ENCODE assay signal across 10 mouse cellular contexts in genomic region chr1:44741256-44741655, GRCm38 (mm10).
DNase-seq lines count a peak whose midpoint lies in the region; ATAC-seq and TF ChIP-seq lines count a peak whose summit lies in the region.
"Had no signal": no experiment of that assay in that cellular context is flagged by ENCODE, and none has a peak within 500 bp of the region (broad histone marks: within the 10 kb centered on the region; RNA-seq: fewer than 3 reads in every experiment).

No protein-coding gene starts in this region.

- no peaks in the 10 kb centered on the region for H3K9me3 ChIP-seq in intestine, postnatal 0 days (ENCODE audit: control insufficient read depth)
- H3K9me3 ChIP-seq in intestine, embryonic 15.5 days = no peaks in the 10 kb centered on the region
- H3K9me3 ChIP-seq in midbrain, embryonic 15.5 days = no peaks in the 10 kb centered on the region
- H3K9me3 ChIP-seq in midbrain, embryonic 16.5 days (replicated peaks; ENCODE audit: control insufficient read depth, low read length, poor library complexity, severe bottlenecking) = no peaks in the 10 kb centered on the region

- TF ChIP-seq CTCF in intestine, postnatal 0 days (IDR thresholded peaks at IDR 0.05; ENCODE audit: low read depth) = peak; percentile 70

- no peak overlapping the region for H3K27ac ChIP-seq in intestine, postnatal 0 days (ENCODE audit: low read depth, low read length)
- no peak overlapping the region for H3K27ac ChIP-seq in intestine, embryonic 15.5 days
- no peak overlapping the region for H3K27ac ChIP-seq in midbrain, embryonic 15.5 days
- H3K27ac ChIP-seq in midbrain, embryonic 16.5 days (ENCODE audit: low read length) = no peak overlapping the region
- H3K27ac ChIP-seq: macrophage had no signal

- no peaks in the 10 kb centered on the region for H3K27me3 ChIP-seq in intestine, postnatal 0 days (replicated peaks; ENCODE audit: control insufficient read depth, insufficient read depth, low read length)
- no peaks in the 10 kb centered on the region for H3K27me3 ChIP-seq in intestine, embryonic 15.5 days (replicated peaks)
- no peaks in the 10 kb centered on the region for H3K27me3 ChIP-seq in midbrain, embryonic 15.5 days (replicated peaks)
- no peaks in the 10 kb centered on the region for H3K27me3 ChIP-seq in midbrain, embryonic 16.5 days (ENCODE audit: control insufficient read depth, insufficient read depth, low read depth, low read length)

- H3K4me1 ChIP-seq in intestine, postnatal 0 days (replicated peaks; ENCODE audit: control insufficient read depth, insufficient read depth, low read length) = no peaks in the 10 kb centered on the region
- no peaks in the 10 kb centered on the region for H3K4me1 ChIP-seq in intestine, embryonic 15.5 days (replicated peaks)
- no peaks in the 10 kb centered on the region for H3K4me1 ChIP-seq in midbrain, embryonic 15.5 days
- H3K4me1 ChIP-seq in midbrain, embryonic 16.5 days (ENCODE audit: control insufficient read depth, insufficient read depth, low read length) = no peaks in the 10 kb centered on the region

- H3K4me3 ChIP-seq in intestine, postnatal 0 days (ENCODE audit: low read depth, low read length) = no peak overlapping the region
- H3K4me3 ChIP-seq in intestine, embryonic 15.5 days (replicated peaks) = no peak overlapping the region
- H3K4me3 ChIP-seq in midbrain, embryonic 15.5 days = no peak overlapping the region
- no peak overlapping the region for H3K4me3 ChIP-seq in midbrain, embryonic 16.5 days (ENCODE audit: low read depth, low read length)

- H3K4me2 ChIP-seq in intestine, postnatal 0 days (replicated peaks; ENCODE audit: low read depth) = no peak overlapping the region
- H3K4me2 ChIP-seq in intestine, embryonic 15.5 days (replicated peaks) = no peak overlapping the region
- H3K4me2 ChIP-seq in midbrain, embryonic 15.5 days = no peak overlapping the region
- H3K4me2 ChIP-seq in midbrain, embryonic 16.5 days (ENCODE audit: low read length) = no peak overlapping the region

- no peaks in the 10 kb centered on the region for H3K36me3 ChIP-seq in intestine, postnatal 0 days (ENCODE audit: control insufficient read depth, insufficient read depth)
- H3K36me3 ChIP-seq in intestine, embryonic 15.5 days = no peaks in the 10 kb centered on the region
- no peaks in the 10 kb centered on the region for H3K36me3 ChIP-seq in midbrain, embryonic 15.5 days (replicated peaks)
- no peaks in the 10 kb centered on the region for H3K36me3 ChIP-seq in midbrain, embryonic 16.5 days (ENCODE audit: control insufficient read depth, insufficient read depth, low read length)

- no peak for ATAC-seq in intestine, postnatal 0 days
- ATAC-seq in intestine, embryonic 15.5 days = no peak
- 0 out of 2 replicates have a peak, but pooled peaks have one; percentile 30 for ATAC-seq in midbrain, embryonic 15.5 days (replicated peaks)
- ATAC-seq in midbrain, embryonic 16.5 days = no peak
- ATAC-seq: activated CD4-positive, CD25-positive, alpha-beta regulatory T cell, adult 4 months had no signal

- H3K9ac ChIP-seq in intestine, postnatal 0 days (ENCODE audit: low read depth, low read length) = no peak overlapping the region
- H3K9ac ChIP-seq in intestine, embryonic 15.5 days = no peak overlapping the region
- H3K9ac ChIP-seq in midbrain, embryonic 15.5 days = no peak overlapping the region
- H3K9ac ChIP-seq in midbrain, embryonic 16.5 days (ENCODE audit: low read depth, low read length) = no peak overlapping the region

- peak; percentile 24 for DNase-seq in adrenal gland, postnatal 14 days
- no peak for DNase-seq in adrenal gland, adult 18-20 months (ENCODE audit: low spot score in 2 of 2)
- peak; percentile 13 for DNase-seq in right cerebral cortex, postnatal 4 days
- no peak for DNase-seq in testis, postnatal 10 days (ENCODE audit: low spot score)

Comparison
In these comparisons a context has a peak if more than half of its experiments do, and no peak if none do; other contexts are left out.
1. DNase-seq: peak in adrenal gland, postnatal 14 days (single experiment) and right cerebral cortex, postnatal 4 days (single experiment); none in adrenal gland, adult 18-20 months (0 of 2) and testis, postnatal 10 days (single experiment).